Mouse (Mus musculus) left cerebral cortex, adult 2 months (tissue): ENCODE measurements around the gene Map3k5. TPM values are rescaled to one million over a fixed set of nuclear protein-coding genes. Genes with fewer than 3 reads are reported as not detected.

Source experiments
- DNase-seq, 2 experiments: peaks; one replicate each; pipeline ENCODE4 v3.0.0; 2021 to 2022; ENCODE audit warnings: low spot score in 2 of 2, mixed read lengths in 1 of 2; ENCODE audit errors: extremely low spot score in 1 of 2
- H3K27ac ChIP-seq: fragments of 200-600 bp; 2 replicates; pipeline ENCODE4 v1.8.1; 2022
- H3K4me3 ChIP-seq: fragments of 200-600 bp; 2 replicates; pipeline ENCODE4 v1.8.1; 2022
- CTCF ChIP-seq: fragments of 200-600 bp; IDR thresholded peaks from 2 replicates; pipeline ENCODE4 v1.8.1; 2022; ENCODE audit warnings: antibody characterized with exemption, mild to moderate bottlenecking, moderate library complexity
- intact Hi-C: fragments of 180-260 bp; cut with DNase I; formaldehyde crosslinking; loops from one replicate; pipeline ENCODE4 v1.15.1; 2025
- total RNA-seq, 2 experiments: library from RNA; stranded (reverse); gene quantifications; 2 replicates each; pipeline ENCODE4 v1.2.3; 2021

Map3k5 gene
- total RNA-seq, 2 experiments from 2014 or later, result 48.4 to 52.7 TPM

GRCm38 (mm10) chr10:20022608-20023340 lies 88.5 kb downstream of the Map3k5 start:
- DNase-seq, result no peak
- no peak overlapping the region for H3K27ac ChIP-seq
- H3K4me3 ChIP-seq, result no peak overlapping the region
- TF ChIP-seq CTCF, result no peak
- intact Hi-C loops, result no loop called here

- DNase-seq, result no peak
- intact Hi-C loops, result no loop called here
- Histone ChIP-seq H3K27ac (no peak overlapping the region), H3K4me3 (no peak overlapping the region)
- TF ChIP-seq CTCF, result no peak
Observed at GRCm38 (mm10) chr10:20023524-20023923, 89.3 kb downstream of the Map3k5 start.

- Histone ChIP-seq H3K27ac (no peak overlapping the region), H3K4me3 (no peak overlapping the region)
- no peak for TF ChIP-seq CTCF
- DNase-seq, result no peak
- intact Hi-C loops, result no loop called here
Observed at GRCm38 (mm10) chr10:20024891-20025290, 90.6 kb downstream of the Map3k5 start.

GRCm38 (mm10) chr10:20025781-20026520 lies 91.7 kb downstream of the Map3k5 start:
- intact Hi-C loops, result no loop called here
- TF ChIP-seq CTCF, result no peak
- no peak overlapping the region for H3K27ac ChIP-seq
- no peak overlapping the region for H3K4me3 ChIP-seq
- no peak for DNase-seq

- Histone ChIP-seq H3K4me3 (no peak overlapping the region), H3K27ac (no peak overlapping the region)
- no peak for TF ChIP-seq CTCF
- intact Hi-C loops, result no loop called here
- no peak for DNase-seq
Observed at GRCm38 (mm10) chr10:20030703-20031102, 96.4 kb downstream of the Map3k5 start.

GRCm38 (mm10) chr10:20031936-20032335 lies 97.7 kb downstream of the Map3k5 start:
- DNase-seq, result no peak
- intact Hi-C loops, result no loop called here
- H3K27ac ChIP-seq, result no peak overlapping the region
- H3K4me3 ChIP-seq, result no peak overlapping the region
- TF ChIP-seq CTCF, result no peak

- no peak overlapping the region for H3K4me3 ChIP-seq
- no peak overlapping the region for H3K27ac ChIP-seq
- DNase-seq, result no peak
- intact Hi-C loops, result no loop called here
- TF ChIP-seq CTCF, result no peak
Observed at GRCm38 (mm10) chr10:20036375-20036774, 102.1 kb downstream of the Map3k5 start.

GRCm38 (mm10) chr10:20036846-20037245 lies 102.6 kb downstream of the Map3k5 start:
- no peak overlapping the region for H3K4me3 ChIP-seq
- no peak overlapping the region for H3K27ac ChIP-seq
- no peak for DNase-seq
- intact Hi-C loops, result no loop called here
- TF ChIP-seq CTCF, result no peak

- Histone ChIP-seq H3K27ac (no peak overlapping the region), H3K4me3 (no peak overlapping the region)
- intact Hi-C loops, result no loop called here
- DNase-seq, result no peak
- TF ChIP-seq CTCF, result no peak
Observed at GRCm38 (mm10) chr10:20039531-20039930, 105.3 kb downstream of the Map3k5 start.

- DNase-seq, result no peak
- Histone ChIP-seq H3K4me3 (no peak overlapping the region), H3K27ac (0 out of 2 replicates have a peak overlapping the region, but pooled peaks have one; percentile 16)
- TF ChIP-seq CTCF, result no peak
- intact Hi-C loops, result no loop called here
Observed at GRCm38 (mm10) chr10:20040116-20040515, 105.8 kb downstream of the Map3k5 start.

GRCm38 (mm10) chr10:20040677-20041076 lies 106.4 kb downstream of the Map3k5 start:
- no peak for DNase-seq
- no peak for TF ChIP-seq CTCF
- H3K4me3 ChIP-seq, result no peak overlapping the region
- intact Hi-C loops, result no loop called here
- H3K27ac ChIP-seq, result no peak overlapping the region

GRCm38 (mm10) chr10:20042081-20042480 lies 107.8 kb downstream of the Map3k5 start:
- intact Hi-C loops, result no loop called here
- no peak for TF ChIP-seq CTCF

More at GRCm38 (mm10) chr10:20042081-20042480, 107.8 kb downstream of the Map3k5 start:
- Histone ChIP-seq H3K27ac (no peak overlapping the region), H3K4me3 (no peak overlapping the region)
- DNase-seq, result no peak
